Mouse (Mus musculus) lung, postnatal 0 days (tissue): ENCODE data around the gene Spata2. TPM values are rescaled to one million over a fixed set of nuclear protein-coding genes. Genes with fewer than 3 reads are reported as not detected.

Source experiments
- ATAC-seq: fragments of 200-750 bp; cut with Nextera tagmentation; 2 replicates; pipeline ENCODE4 v1.8.0; 2017; ENCODE audit warnings: moderate library complexity
- DNase-seq: peaks from one replicate; pipeline ENCODE4 v3.0.0-alpha.2; 2016; ENCODE audit warnings: low spot score
- H3K27ac ChIP-seq: fragments of 300-500 bp; sonication (generic); 2 replicates; pipeline ENCODE4 v1.5.1; 2014; ENCODE audit warnings: antibody characterized with exemption, mild to moderate bottlenecking, low read length, mixed read lengths
- H3K27me3 ChIP-seq: fragments of 300-500 bp; sonication (generic); replicated peaks from 2 replicates; pipeline ENCODE4 v1.6.1; 2014; ENCODE audit warnings: low read length, mixed read lengths; ENCODE audit not compliant: insufficient read depth
- H3K36me3 ChIP-seq: fragments of 300-500 bp; sonication (generic); 2 replicates; pipeline ENCODE4 v1.6.1; 2014; ENCODE audit warnings: low read length, mixed read lengths; ENCODE audit not compliant: insufficient read depth
- H3K4me1 ChIP-seq: fragments of 300-500 bp; sonication (generic); 2 replicates; pipeline ENCODE4 v1.6.1; 2014; ENCODE audit warnings: antibody characterized with exemption, low read depth, low read length, mixed read lengths; ENCODE audit not compliant: insufficient read depth
- H3K4me2 ChIP-seq: fragments of 300-500 bp; sonication (generic); replicated peaks from 2 replicates; pipeline ENCODE4 v1.6.1; 2014; ENCODE audit warnings: low read depth, mild to moderate bottlenecking, low read length, moderate library complexity, mixed read lengths
- H3K4me3 ChIP-seq: fragments of 300-500 bp; sonication (generic); 2 replicates; pipeline ENCODE4 v1.5.1; 2014; ENCODE audit warnings: low read depth, low read length
- H3K9ac ChIP-seq: fragments of 300-500 bp; sonication (generic); replicated peaks from 2 replicates; pipeline ENCODE4 v1.6.1; 2014; ENCODE audit warnings: low read depth, mild to moderate bottlenecking
- H3K9me3 ChIP-seq: fragments of 300-500 bp; sonication (generic); 2 replicates; pipeline ENCODE4 v1.6.1; 2016; ENCODE audit warnings: low read length, mixed read lengths
- CTCF ChIP-seq: IDR thresholded peaks from 2 replicates; pipeline ENCODE4 v1.5.1; 2016; ENCODE audit warnings: antibody characterized with exemption, mild to moderate bottlenecking
- EP300 ChIP-seq: IDR thresholded peaks from 2 replicates; pipeline ENCODE4 v1.6.1; 2016; ENCODE audit warnings: antibody characterized with exemption, mild to moderate bottlenecking, control low read depth
- WGBS: fragments of 180-500 bp; shearing (Covaris S2); extraction: QIAGEN DNeasy Blood & Tissue Kit; methylation state at CpG from one replicate; pipeline ENCODE4 v1.1.7; 2014; 5-methylcytosine and 5-hydroxymethylcytosine counted together
- polyA plus RNA-seq: library from polyadenylated mRNA; unstranded; fragments of >200 nt; fragmentation: Nextera tagmentation; extraction: Ambion mirVana; gene quantifications from 2 replicates; pipeline ENCODE4 v1.2.1, GENCODE M21; 2015

Gene Spata2
- polyA plus RNA-seq, 1 experiment from 2014 or later = 8.9 TPM

- DNase-seq (peak; percentile 57), ATAC-seq (peak; percentile 63)
- peaks cover 13% of the 10 kb centered on the region; the same call in 1 of the 2 replicates for H3K4me1 ChIP-seq
- H3K27me3 ChIP-seq = no peaks in the 10 kb centered on the region
- WGBS = 71% methylated on average over 7 of the region's 7 CpGs
- no peak overlapping the region for H3K27ac ChIP-seq
- peaks cover 19% of the 10 kb centered on the region for H3K36me3 ChIP-seq
- H3K9me3 ChIP-seq = no peaks in the 10 kb centered on the region
- H3K9ac ChIP-seq = no peak overlapping the region
- no peak for TF ChIP-seq EP300
- TF ChIP-seq CTCF = no peak
- H3K4me3 ChIP-seq = no peak overlapping the region
- no peak overlapping the region for H3K4me2 ChIP-seq
These were observed 6.9 kb downstream of the Spata2 start for GRCm38 (mm10) chr2:167485501-167486377.

DNA sequence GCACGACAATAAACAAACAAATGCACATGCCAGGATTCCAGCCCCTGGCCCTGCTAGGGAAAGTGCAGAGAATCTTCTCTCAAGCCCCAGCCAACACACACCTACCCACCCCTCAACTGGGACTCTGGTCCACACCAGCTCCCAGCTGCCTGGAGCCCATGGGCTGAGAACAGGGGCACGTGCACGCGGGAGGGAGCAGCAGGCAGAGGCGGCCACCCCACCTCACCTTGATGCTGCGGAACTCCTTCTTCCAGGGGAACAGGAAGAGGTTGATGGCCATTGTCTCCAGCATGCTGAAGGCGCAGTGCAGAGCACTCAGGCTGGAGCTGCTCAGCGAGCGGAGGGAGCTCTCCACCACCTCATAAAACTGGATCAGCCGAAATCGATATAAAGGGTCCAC lies 7.8 kb downstream of the Spata2 start:
- 93% methylated on average over 11 of the region's 11 CpGs for whole genome bisulfite sequencing
- ATAC-seq = no peak
- Histone ChIP-seq H3K4me3 (no peak overlapping the region), H3K4me1 (0 out of 2 replicates have a peak, but pooled peaks cover 10% of the 10 kb centered on the region), H3K36me3 (peaks cover 19% of the 10 kb centered on the region), H3K9me3 (no peaks in the 10 kb centered on the region), H3K27ac (no peak overlapping the region), H3K4me2 (no peak overlapping the region), H3K9ac (no peak overlapping the region), H3K27me3 (no peaks in the 10 kb centered on the region)
- TF ChIP-seq EP300 = no peak
- TF ChIP-seq CTCF = no peak
- no peak for DNase-seq

DNA sequence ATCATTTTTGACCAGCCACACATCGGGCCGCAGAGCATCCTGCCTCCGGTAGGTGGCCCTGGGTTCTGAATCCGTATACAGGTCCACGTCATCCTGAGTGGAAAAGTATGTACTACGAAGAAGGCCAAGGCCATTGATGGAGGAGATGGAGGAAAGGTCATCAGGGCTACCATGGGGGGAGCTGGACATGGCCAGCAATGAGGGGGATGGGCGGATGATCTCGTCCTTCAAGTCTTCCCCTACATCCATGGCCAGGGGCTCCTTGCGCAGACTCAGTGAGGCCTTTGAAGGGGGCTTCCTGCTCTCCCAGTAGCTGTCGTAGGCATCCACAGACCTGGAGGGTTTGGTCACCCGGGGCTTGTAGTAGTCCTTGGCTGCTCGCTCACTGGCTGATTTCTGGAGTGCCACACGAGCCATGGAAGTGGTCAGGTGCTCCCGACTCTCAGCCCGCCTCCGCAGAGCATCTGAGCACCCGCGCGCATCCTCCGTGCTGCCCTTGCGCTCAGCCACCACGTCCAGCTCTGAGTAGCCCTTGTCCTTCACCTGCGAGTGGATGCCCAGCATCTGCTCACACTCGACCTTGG lies 8.8 kb downstream of the Spata2 start:
- 0 out of 2 replicates have a peak, but pooled peaks cover 10% of the 10 kb centered on the region for H3K4me1 ChIP-seq
- H3K36me3 ChIP-seq = peaks cover 19% of the 10 kb centered on the region
- H3K4me3 ChIP-seq = no peak overlapping the region
- no peak overlapping the region for H3K4me2 ChIP-seq
- no peak for DNase-seq
- no peaks in the 10 kb centered on the region for H3K9me3 ChIP-seq
- WGBS = 91% methylated on average over 24 of the region's 24 CpGs
- TF ChIP-seq CTCF (no peak), EP300 (no peak)
- no peak overlapping the region for H3K27ac ChIP-seq
- no peak for ATAC-seq
- no peaks in the 10 kb centered on the region for H3K27me3 ChIP-seq
- no peak overlapping the region for H3K9ac ChIP-seq

DNA sequence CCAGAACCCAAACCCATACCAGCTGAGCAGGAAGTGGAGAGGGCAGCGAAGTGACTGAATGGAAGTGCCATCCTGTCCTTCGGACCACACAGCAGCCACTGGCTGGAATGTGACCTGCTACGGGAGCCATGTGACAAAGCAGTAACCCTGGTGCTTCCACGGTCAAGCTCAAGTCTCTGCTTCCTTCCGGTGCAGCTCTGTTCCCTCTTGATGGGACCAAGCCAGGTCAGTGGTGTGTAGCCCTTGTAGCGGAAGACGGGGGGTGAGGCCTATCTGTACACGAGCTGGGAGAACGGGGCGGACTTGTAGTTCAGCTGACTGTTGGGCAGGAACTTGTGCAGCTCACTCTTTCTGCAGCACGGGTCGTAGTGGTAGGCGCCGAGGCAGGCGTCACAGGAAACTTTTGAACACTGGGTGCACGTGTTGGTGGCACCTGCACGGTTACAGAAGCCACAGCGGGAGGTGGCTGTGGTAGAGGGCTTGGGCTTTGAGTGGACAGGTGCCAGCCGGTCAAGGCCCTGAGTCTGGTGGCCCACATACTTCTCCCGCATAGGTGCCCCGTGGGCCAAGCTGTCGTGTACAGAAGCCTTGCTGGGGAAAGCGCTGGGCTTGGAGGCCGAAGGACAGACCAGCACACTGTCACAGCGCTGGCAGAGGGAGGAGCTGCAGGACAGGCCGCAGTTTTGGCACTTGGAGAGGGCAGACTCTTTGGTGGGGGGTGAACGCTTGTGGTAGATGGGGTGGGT lies 9.4 kb downstream of the Spata2 start:
- 87% methylated on average over 27 of the region's 27 CpGs for WGBS
- Histone ChIP-seq H3K4me3 (no peak overlapping the region), H3K4me2 (no peak overlapping the region), H3K27ac (no peak overlapping the region), H3K4me1 (0 out of 2 replicates have a peak, but pooled peaks cover 10% of the 10 kb centered on the region), H3K9ac (no peak overlapping the region), H3K27me3 (no peaks in the 10 kb centered on the region), H3K9me3 (no peaks in the 10 kb centered on the region), H3K36me3 (peaks cover 19% of the 10 kb centered on the region)
- no peak for ATAC-seq
- TF ChIP-seq EP300 (no peak), CTCF (no peak)
- DNase-seq = no peak

DNA sequence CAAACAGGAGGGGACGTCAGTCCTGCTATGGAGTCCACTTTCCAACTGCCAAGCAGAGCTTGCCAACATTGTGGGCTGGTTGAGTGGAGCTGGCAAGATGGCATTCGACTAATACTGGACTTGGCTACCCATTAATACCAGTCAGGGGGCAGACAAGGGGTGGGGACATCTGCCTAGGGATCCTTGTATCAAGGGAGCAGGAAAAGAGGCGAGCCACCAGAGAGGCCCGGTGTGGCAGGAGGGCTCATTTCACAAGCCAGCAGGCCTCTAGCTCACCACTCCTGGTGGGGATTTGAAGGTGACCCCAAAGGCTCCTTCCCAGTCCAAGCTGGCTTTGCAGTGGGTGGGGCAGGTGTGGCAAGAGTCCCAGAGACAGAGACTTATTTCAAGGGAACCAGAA lies 10.0 kb downstream of the Spata2 start:
- Histone ChIP-seq H3K9me3 (no peaks in the 10 kb centered on the region), H3K27me3 (no peaks in the 10 kb centered on the region), H3K36me3 (peaks cover 19% of the 10 kb centered on the region), H3K27ac (no peak overlapping the region), H3K4me2 (no peak overlapping the region), H3K4me1 (0 out of 2 replicates have a peak, but pooled peaks cover 10% of the 10 kb centered on the region), H3K9ac (no peak overlapping the region), H3K4me3 (no peak overlapping the region)
- DNase-seq (no peak), ATAC-seq (no peak)
- no peak for TF ChIP-seq CTCF
- no peak for TF ChIP-seq EP300
- 94% methylated on average over 4 of the region's 4 CpGs for WGBS

DNA sequence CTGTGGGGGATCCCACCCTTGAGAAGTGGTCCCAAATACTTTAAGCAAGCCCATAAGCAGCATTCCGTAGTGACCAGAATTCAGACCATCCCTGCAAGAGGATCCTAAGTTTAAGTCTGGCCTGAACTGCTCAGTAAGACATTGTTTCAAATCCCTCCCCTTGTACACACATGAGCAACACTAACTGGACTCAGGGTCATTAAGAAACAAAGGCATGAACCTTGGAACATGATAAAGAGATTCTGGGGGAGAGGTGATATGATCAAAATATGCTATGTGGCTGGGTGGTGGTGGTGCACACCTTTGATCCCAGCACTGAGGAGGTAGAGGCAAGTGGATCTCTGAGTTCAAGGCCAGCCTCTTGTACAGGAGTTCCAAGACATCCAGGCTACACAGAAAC lies 13.2 kb downstream of the Spata2 start:
- TF ChIP-seq CTCF (no peak), EP300 (no peak)
- Histone ChIP-seq H3K36me3 (peaks cover 13% of the 10 kb centered on the region), H3K27ac (no peak overlapping the region), H3K9ac (no peak overlapping the region), H3K4me1 (no peaks in the 10 kb centered on the region), H3K4me2 (no peak overlapping the region), H3K9me3 (no peaks in the 10 kb centered on the region), H3K4me3 (no peak overlapping the region), H3K27me3 (no peaks in the 10 kb centered on the region)
- ATAC-seq (no peak), DNase-seq (no peak)
- WGBS = 91% methylated on average over 1 of the region's 1 CpGs
